Mouse (Mus musculus) gonadal fat pad, adult 2 months (tissue): ENCODE measurements around the gene Eif4b. TPM values are rescaled to one million over a fixed set of nuclear protein-coding genes. Genes with fewer than 3 reads are reported as not detected.

ENCODE experiments used
- DNase-seq: peaks from one replicate; pipeline ENCODE4 v3.0.0-alpha.2; 2012; ENCODE audit warnings: low read depth
- polyA plus RNA-seq: library from polyadenylated mRNA; depleted of rRNA; stranded (reverse); fragments of >200 nt; gene quantifications from 2 replicates; pipeline ENCODE4 v1.2.3, GENCODE M21; 2012

The Eif4b gene
- polyA plus RNA-seq, 1 experiment, result 72.3 TPM

DNA sequence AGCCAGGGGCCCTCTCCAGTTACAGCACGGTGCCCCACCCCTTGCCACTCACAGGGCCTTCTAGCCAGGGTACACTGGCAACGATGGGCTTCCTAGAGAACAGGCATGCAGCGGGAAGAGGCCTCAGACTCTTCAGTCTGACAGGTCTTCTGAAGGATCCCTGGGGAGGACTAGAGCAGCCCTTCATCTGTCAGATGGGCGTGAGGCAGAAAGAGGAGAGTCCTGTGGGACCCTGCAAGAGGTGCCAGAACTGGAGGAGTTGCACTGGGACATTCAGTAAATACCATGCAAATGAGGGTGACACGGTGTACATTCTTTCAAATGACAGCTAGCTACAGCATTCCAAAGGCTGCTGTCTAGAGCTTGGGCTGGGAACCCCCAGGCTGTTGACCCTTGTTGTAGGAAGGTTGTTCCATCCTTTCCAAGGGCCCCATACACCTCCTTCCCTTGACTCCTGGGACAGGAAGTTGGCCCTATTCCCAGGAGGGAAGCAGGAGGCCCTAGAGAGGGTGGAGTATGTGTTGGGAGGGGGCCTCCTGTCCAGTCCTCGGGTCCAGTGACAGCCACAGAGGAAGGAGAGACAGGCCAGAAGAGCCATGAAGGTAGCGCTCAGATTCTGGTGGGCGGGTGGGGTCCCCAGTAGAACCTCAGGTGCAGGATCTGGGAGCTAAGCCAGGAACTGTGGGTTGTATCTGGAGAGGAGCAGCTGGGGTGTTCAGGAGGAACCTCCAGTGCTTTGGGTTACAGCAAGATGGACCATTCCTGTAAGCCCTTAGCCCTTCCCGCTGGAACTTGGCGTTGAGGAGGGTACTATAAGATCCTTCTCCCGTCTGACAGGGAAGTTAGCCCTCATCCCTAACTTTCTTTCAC lies 28.3 kb downstream of the Eif4b start:
- DNase-seq, result no peak

DNA sequence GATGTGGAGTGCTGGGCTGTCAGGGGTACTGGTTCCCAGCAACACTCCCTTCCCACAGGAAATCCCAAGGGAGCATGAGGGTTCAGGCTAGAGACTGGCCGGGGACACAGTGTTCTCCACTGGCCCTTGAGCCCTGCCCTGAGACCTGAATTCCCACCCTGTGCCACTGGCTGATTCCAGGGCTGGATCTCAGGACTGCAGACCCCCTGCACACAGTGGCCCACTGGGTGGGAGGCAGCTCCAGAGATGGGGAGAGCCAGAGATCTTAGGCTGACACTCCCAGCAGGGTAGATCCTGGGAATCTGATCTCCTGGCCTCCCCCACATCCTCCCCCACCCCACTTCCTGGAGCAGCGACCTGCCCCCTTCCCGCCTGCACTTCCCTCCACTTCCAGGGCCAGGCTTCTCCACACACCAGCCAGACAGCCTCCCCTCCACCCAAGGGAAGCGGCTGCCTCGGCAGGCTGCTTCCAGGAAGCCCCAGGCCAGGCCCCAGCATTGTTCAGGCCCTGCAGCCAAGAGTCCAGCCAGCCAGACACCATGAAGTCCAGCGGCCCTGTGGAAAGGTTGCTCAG lies 29.1 kb downstream of the Eif4b start:
- DNase-seq, result no peak

DNA sequence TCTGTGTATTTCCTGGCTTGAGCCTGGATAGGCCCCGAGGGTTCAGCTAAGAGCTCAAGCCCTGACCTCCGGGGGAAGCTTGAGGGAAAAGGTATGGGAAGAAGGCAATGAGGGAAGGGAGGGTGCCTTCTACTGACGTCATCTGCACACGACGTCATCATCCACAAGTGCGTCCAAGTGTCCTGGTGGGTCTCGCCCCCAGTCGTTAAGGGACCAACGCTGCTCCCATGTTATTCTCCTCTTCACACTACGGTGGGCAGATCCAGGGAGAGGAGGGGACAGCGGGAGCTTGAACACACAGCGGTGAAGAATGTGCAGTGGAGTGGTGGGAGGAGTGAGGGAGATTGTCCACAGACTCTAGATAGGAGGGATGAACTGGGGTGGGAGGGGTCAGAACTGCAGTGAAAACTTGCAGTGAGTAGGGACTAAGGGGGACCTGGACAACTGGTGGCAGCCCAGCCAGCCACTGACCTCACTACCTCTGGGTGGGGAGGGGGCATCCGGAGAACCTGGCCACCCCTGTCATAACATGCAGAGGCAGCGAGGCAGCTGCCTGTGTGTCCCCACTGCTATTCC lies 29.9 kb downstream of the Eif4b start:
- DNase-seq, result no peak

DNA sequence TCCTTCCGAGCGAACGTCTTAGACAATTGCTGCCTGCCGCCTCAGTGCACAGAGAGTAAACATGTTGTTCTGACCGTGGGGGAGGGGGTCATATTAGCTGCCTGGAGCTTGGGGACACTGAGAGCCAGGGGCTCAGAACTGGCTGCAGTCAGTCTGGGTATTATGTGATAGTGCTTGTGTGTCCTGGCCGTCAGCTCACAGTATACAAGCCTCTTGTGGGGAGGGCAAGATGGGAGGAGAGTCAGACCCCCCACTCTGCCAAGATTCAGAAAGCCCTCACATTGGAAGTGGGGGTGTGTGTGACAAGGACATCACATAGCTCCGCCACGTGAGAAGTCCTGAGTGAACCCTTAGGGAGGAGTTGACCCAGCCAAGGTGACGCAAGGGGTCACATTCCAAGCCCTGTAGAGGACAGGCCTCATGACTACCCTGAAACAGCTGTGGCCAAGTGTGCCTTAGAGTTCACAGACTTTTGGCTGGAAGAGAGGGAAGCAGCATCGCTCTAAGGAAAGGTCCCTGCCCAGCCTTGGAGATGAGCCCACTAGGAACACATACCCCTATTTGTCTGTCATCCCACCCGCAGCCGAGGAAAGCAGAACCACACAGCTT lies 30.5 kb downstream of the Eif4b start:
- DNase-seq, result no peak

DNA sequence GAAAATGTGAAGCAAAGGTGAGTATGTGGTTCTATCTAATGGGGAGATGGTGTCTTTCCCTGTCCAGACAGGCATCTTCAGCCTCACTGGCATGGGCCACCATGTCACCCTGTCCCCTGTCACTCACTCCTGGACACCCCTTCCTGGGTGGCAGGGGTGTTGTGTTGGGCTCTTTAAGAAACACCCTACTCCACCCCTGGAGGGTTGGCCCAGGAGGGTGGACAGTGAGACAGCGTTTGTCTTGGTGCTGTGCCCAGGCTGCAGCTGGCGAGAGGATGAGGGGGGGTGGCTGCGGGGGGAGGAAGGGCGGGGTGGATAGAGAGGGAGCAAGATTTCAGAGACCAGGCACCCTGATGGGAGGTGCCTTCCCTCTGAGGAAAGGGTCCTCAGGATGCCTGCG lies 31.8 kb downstream of the Eif4b start:
- no peak for DNase-seq

DNA sequence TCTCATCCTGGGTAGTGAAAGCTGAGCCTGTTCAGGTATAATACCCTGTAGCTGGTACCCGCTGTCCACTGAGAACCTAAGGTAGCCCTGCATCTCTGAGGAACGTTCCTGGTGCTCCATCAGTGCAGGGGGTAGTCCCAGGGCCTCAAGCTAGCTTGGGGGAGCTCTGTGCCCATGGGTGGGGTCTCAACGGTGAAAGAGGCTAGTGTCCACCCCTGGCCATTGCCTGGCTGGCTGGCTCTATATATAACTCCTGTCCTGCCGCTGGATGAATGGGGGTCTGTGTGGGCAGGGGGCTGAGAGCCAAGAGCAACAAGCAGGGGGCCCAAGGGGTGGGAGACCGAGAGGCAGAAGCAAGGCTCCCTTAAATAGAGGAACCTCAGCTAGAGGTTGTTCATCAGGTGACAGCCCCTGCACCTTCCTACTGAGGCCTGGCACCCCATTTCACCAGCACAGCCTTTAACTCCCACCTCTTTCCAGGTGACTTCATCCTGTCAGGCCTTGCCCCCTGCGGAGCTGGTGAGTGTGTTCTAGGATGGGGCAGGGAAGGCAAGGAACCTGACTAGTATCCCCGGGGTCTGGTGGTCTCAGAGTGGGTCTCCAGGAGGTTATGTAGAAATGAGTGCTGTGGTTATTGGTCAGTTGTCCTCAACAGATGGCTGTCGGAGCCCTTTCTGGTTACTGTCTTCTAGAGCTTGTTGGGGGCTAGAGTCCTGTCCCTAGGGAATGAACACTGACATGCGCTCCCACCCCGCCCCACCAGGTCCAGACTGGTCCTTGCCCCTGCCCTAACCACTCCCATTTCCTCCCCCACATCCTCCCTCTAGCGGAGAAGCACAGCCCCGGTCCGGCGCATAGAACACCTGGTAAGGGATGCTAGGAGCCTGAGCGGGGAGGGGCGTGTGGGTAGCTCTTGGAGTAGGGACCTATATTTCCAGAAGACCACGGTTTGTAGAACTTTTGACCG lies 32.5 kb downstream of the Eif4b start:
- DNase-seq, result no peak

DNA sequence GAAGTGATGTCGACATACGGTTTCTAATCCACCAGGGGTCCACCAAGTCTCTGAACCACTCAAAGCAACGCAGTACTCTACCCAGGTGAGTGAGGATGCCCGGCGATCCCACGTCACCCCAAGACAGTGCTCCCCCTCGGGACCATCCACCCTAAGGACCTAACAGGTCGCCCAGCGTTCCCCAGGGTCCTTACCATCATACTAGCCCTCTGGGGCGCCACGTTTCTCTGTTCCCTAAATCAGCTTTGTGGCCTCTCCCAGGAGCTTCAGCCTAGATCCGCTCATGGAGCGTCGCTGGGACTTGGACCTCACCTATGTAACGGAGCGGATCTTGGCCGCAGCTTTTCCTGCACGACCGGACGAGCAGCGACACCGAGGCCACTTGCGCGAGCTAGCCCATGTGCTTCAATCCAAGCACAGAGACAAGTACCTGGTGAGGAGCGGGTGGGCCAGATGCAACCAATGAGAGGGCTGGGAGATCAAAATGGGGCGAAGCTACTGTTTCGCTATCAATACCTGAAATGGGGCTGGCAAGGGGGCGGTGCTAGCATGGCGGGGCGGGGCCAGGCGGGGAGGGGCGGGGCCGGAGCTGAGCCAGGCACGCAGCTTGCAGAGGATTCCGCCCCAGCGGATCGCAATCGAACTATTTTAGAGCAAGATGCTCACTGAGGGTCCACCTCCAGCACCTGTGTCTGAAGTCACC lies 33.3 kb downstream of the Eif4b start:
- no peak for DNase-seq

DNA sequence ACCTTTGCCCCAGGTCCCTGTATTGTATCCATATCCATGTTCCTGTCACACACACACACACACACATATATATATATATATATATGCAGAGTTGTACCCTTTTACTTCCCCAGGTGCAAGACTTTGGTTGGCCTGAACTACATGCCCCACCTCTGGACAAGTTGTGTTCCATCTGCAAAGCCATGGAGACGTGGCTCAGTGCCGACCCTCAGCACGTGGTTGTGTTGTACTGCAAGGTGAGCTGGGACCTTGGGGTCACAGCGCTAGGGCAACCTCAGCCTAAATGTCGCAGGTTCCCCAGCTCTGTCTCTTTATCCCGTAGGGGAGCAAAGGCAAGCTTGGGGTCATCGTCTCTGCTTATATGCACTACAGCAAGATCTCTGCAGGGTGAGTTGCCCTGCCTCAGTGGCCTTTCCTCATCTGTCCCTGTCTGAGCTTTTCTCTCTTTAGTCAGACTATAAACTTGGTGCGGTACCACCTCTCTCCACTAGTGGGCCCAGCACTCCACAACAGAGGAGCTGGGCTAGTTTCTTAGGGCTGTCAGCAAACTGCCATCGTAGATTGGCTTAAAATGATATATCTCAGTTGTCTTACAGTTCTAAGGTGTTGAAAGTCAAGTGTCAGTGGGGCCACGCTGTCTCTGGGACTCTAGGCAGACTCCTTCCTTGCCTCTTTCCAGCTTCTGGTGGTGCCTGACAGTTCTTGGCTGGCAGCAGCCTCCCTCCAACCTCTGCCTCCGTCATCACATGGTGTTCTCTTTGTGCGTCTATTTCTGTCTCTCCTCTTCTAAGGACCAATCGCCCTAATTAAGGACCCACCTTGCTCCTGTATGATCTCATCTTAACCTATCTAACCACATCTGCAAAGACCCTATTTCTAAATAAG lies 34.4 kb downstream of the Eif4b start:
- no peak for DNase-seq

DNA sequence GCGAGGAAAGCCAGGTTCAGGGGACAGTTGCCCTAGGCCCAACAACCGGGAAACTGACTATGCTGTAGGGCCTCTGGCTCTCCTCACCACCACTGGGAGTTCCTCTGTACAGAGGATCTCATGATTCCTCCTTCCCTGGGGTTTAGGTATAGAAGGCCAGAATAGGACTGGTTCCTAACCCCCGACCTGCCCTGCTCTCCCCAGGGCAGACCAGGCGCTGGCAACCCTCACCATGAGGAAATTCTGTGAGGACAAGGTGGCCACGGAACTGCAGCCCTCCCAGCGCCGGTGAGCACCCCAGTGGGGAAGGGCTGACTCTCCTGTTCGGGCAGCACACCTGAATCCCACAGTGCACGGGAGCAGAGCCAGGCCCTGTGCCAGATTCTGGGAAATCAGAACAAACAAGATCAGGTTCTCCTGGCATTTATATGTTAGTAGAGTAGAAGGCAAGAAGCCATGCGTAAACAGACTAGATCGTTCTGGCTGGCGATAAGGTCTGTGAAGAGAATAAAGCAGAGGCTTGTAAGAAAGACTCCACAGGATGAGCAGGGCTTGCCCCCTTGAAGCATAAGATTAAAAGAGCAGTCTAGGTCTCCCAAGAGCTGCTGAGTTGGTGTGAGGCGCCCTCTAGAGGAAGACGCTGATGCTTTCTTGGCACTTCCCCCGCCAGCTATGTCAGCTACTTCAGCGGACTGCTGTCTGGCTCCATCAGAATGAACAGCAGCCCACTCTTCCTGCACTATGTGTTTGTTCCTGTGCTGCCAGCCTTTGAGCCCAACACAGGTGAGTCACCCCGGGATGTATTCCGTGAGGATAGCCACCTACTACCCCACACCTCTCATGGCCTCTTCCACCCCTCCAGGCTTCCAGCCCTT lies 35.3 kb downstream of the Eif4b start:
- no peak for DNase-seq

DNA sequence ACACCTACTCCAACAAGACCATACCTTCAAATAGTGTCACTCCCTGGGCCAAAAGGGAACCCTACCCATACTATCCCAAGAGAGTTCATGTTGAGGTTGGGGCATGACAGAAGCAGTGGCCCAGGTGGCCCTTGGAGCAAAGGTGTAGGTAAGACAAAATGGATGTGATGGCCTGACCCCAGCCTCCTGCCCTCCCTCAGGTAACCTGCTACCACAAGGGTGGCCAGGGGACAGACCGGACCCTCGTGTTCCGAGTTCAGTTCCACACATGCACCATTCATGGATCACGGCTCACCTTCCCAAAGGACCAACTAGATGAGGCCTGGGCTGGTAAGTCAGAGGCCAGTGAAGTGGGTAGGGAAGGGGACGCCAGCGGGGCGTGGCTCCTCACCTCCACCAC lies 36.7 kb downstream of the Eif4b start:
- DNase-seq, result no peak

DNA sequence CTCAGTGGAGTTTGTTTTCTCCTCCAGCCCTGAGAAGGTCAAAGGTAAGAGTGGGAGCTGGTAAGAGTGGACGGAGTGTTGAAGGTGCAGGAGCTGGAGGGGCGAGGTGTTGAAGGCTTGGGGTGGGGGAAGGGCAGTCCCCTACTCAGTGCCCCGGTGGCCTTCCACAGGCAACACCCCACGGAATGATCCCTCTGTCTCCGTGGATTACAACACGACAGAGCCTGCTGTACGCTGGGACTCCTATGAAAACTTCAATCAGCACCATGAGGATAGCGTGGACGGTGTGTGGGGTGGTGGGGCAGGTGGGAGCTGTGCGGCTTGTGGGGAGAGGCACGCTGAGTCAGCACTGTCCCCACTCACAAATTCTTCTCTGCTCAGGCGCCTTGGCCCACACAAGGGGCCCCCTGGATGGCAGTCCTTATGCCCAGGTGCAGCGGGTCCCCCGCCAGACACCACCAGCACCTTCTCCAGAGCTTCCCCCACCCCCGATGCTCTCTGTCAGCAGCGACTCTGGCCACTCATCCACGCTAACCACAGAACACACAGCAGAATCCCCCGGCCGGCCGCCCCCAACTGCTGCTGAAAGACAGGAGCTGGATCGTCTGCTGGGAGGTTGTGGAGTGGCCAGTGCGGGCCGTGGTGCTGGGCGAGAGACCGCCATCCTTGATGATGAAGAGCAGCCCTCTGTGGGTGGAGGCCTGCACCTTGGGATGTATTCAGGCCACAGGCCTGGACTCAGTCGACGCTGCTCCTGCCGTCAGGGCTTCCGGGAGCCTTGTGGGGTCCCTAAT lies 37.3 kb downstream of the Eif4b start:
- no peak for DNase-seq

DNA sequence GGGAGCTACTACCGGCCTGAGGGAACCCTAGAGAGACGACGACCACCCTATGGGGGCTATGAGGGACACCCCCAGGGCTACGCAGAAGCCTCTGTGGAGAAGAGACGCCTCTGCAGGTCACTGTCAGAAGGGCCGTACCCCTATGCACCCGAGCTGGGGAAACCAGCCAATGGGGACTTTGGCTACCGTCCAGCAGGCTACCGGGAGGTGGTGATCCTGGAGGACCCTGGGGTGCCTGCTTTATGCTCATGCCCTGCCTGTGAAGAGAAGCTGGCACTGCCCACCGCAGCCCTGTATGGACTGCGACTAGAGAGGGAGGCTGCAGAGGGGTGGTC lies 37.9 kb downstream of the Eif4b start:
- DNase-seq, result no peak

DNA sequence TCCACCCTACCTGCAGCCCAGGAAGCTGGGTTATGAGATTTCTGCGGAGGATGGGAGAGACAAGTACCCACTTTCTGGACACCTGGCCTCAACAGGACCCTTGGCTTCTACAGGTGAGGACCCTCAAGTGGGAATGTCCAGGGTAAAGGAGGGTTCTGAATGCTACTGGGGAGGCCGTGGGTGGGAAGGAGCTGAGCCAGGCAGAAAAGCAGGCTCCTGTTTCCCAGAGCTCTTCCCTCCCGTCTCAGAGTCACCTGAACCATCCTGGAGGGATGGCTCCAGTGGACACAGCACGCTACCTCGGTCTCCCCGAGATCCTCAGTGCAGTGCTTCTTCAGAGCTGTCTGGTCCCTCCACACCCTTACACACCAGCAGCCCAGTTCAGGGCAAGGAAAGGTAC lies 38.6 kb downstream of the Eif4b start:
- DNase-seq, result no peak

DNA sequence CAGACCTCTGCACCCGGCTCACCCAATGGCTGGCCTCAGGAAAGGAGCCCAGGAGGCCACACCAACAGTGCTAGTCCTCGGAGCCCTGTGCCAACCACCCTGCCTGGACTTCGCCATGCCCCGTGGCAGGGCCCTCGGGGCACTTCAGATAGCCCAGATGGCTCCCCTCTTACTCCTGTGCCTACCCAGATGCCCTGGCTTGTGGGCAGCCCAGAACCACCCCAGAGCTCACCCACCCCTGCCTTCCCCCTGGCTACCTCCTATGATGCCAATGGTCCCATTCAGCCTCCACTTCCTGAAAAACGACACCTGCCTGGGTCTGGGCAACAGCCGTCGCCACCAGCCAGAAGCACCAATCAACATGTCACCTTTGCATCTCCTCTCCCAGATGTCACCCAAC lies 39.3 kb downstream of the Eif4b start:
- no peak for DNase-seq

DNA sequence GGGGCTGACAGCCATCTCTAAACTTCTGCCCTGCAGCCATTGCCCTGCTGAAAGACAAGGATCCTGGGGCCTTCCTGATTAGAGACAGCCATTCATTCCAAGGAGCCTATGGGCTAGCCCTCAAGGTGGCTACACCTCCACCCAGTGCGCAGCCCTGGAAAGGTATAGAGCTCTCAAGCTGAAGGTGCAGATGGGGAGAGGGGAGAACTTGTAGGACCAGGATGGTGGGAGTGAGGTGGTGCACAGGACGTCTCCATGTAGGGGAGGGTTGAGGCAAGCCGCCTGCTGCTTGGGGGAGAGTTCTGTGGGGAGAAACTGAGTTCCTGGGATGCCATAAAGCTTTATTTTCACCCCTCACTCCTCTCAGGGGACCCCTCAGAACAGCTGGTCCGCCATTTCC lies 40.1 kb downstream of the Eif4b start:
- no peak for DNase-seq

DNA sequence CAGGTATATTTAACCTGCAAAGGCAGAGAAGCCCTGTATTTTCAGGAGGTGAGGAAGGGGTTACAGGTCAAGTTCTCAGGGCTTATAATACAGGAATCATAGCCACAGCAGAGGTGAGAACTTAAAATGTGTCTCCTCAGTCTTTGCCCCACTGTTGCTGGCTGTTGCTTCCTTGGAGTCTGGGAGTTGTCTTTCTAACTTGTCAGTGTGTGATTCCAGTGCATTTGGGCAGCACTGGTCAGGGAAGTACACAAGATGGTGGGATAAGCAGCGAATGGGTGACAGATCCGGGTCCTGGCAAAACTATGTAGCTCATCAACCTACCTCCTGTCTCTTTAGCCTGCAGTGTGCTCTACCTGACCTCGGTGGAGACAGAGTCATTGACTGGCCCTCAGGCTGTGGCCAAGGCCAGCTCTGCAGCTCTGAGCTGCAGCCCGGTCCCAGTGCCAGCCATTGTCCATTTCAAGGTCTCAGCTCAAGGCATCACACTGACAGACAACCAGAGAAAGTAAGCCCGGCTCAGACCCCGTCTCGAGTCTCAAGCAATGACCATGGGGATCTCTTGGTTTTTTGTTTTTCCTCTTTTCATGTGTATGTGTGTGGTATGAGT lies 41.2 kb downstream of the Eif4b start:
- no peak for DNase-seq

DNA sequence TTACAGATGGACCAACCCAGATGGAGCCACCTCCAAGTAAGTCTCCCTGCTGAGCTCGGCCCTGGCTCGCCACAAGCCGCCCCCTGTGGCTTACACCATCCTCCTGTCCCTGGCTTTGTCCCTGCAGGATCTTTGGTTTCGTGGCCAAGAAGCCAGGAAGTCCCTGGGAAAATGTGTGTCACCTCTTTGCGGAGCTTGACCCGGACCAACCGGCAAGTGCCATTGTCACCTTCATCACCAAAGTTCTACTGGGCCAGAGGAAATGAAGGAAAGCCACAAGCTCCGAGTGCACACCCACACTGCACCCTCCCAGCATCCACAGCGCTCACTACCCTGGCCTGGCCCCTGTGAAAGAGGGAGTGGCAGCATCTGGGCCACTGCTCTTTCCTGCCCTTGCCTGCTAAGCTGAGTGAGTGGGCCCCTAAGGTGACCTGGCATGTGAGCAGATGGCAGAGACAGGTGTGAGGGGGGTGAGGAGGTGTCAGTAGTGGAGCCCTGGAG lies 42.2 kb downstream of the Eif4b start:
- DNase-seq, result no peak
